Mouse (Mus musculus) intestine, embryonic 14.5 days (tissue): ENCODE data around the gene Tunar. TPM values are rescaled to one million over a fixed set of nuclear protein-coding genes. Genes with fewer than 3 reads are reported as not detected.

Experiments
- ATAC-seq: fragments of 200-750 bp; cut with Nextera tagmentation; replicated peaks from 2 replicates; pipeline ENCODE4 v1.8.0; 2017; ENCODE audit warnings: low read depth, moderate number of reproducible peaks, moderate TSS enrichment, moderate library complexity; ENCODE audit not compliant: low FRiP score, low TSS enrichment
- DNase-seq: peaks from one replicate; pipeline ENCODE4 v3.0.0-alpha.2; 2018; ENCODE audit warnings: low spot score
- H3K27ac ChIP-seq: fragments of 300-500 bp; sonication (generic); 2 replicates; pipeline ENCODE4 v1.5.1; 2014; ENCODE audit warnings: low read depth, mild to moderate bottlenecking, control low read depth
- H3K27me3 ChIP-seq: fragments of 300-500 bp; sonication (generic); replicated peaks from 2 replicates; pipeline ENCODE4 v1.6.1; 2014; ENCODE audit warnings: low read length, control low read depth; ENCODE audit not compliant: control insufficient read depth, insufficient read depth
- H3K36me3 ChIP-seq: fragments of 300-500 bp; sonication (generic); 2 replicates; pipeline ENCODE4 v1.6.1; 2014; ENCODE audit warnings: low read length, control low read depth; ENCODE audit not compliant: control insufficient read depth, insufficient read depth
- H3K4me1 ChIP-seq: fragments of 300-500 bp; sonication (generic); replicated peaks from 2 replicates; pipeline ENCODE4 v1.6.1; 2014; ENCODE audit warnings: low read length, control low read depth, mixed read lengths; ENCODE audit not compliant: control insufficient read depth, insufficient read depth
- H3K4me2 ChIP-seq: fragments of 300-500 bp; sonication (generic); 2 replicates; pipeline ENCODE4 v1.6.1; 2014; ENCODE audit warnings: low read length
- H3K4me3 ChIP-seq: fragments of 300-500 bp; sonication (generic); 2 replicates; pipeline ENCODE4 v1.5.1; 2014; ENCODE audit warnings: low read depth, low read length, control low read depth, mixed read lengths
- H3K9ac ChIP-seq: fragments of 300-500 bp; sonication (generic); 2 replicates; pipeline ENCODE4 v1.6.1; 2014; ENCODE audit warnings: mild to moderate bottlenecking, low read length
- H3K9me3 ChIP-seq: fragments of 300-500 bp; sonication (generic); 2 replicates; pipeline ENCODE4 v1.6.1; 2016; ENCODE audit warnings: low read length, control low read depth; ENCODE audit not compliant: control insufficient read depth
- WGBS: fragments of 180-500 bp; shearing (Covaris S2); extraction: QIAGEN DNeasy Blood & Tissue Kit; methylation state at CpG from one replicate; pipeline ENCODE4 v1.1.7; 2014; 5-methylcytosine and 5-hydroxymethylcytosine counted together
- polyA plus RNA-seq: library from polyadenylated mRNA; unstranded; fragments of >200 nt; fragmentation: Nextera tagmentation; extraction: Ambion mirVana; gene quantifications from 2 replicates; pipeline ENCODE4 v1.2.1, GENCODE M21; 2014

Gene Tunar
- polyA plus RNA-seq, 1 experiment from 2014 or later: 0.18 TPM

DNA sequence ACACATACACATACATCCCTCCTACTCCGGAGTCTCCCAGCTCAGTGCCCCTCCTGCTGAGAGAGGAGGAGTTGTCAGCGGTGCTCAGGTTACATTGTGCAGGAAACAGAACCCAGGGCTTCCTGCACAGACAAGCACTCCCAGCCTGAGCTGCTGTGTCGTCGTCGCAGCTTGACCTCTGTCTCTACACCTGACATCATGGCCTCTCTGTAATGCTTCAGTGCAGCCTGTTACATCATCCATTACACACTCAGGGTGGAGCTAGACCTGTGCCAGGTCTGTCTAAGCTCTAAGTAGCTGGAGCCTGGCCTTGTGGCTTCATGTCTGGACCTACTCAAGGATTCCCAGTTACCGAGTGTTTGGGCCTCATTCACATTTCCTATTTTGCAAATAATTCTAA lies 86.8 kb downstream of the Tunar start:
- ATAC-seq: no peak
- DNase-seq: no peak
- Histone ChIP-seq H3K36me3 (no peaks in the 10 kb centered on the region), H3K27me3 (no peaks in the 10 kb centered on the region), H3K4me3 (no peak overlapping the region), H3K27ac (no peak overlapping the region), H3K9me3 (no peaks in the 10 kb centered on the region), H3K9ac (no peak overlapping the region), H3K4me1 (no peaks in the 10 kb centered on the region), H3K4me2 (no peak overlapping the region)
- WGBS: 27% methylated on average over 6 of the region's 6 CpGs

DNA sequence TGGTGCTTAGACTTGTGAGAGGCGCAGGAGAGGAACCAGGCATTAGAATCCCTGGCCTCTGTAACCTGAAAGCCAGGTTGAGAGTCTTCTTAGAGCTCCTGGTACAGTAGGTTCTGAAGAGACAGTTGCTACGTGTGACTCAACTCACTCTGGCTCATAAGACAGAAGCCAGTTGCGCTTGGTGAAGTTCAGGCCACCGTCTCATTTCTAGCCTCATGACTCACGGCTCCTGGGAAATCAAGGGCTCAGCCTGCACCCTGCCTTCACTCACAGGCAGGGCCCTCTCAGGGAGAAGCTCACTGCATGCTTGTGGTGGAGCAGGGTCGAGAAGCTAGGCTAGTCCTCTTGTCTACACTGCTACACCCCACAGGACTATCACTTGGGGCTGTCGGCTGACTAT lies 92.9 kb downstream of the Tunar start:
- WGBS: 75% methylated on average over 7 of the region's 7 CpGs
- Histone ChIP-seq H3K27ac (no peak overlapping the region), H3K9me3 (no peaks in the 10 kb centered on the region), H3K4me2 (no peak overlapping the region), H3K4me3 (no peak overlapping the region), H3K9ac (no peak overlapping the region), H3K4me1 (no peaks in the 10 kb centered on the region), H3K36me3 (no peaks in the 10 kb centered on the region), H3K27me3 (no peaks in the 10 kb centered on the region)
- ATAC-seq (no peak), DNase-seq (no peak)

DNA sequence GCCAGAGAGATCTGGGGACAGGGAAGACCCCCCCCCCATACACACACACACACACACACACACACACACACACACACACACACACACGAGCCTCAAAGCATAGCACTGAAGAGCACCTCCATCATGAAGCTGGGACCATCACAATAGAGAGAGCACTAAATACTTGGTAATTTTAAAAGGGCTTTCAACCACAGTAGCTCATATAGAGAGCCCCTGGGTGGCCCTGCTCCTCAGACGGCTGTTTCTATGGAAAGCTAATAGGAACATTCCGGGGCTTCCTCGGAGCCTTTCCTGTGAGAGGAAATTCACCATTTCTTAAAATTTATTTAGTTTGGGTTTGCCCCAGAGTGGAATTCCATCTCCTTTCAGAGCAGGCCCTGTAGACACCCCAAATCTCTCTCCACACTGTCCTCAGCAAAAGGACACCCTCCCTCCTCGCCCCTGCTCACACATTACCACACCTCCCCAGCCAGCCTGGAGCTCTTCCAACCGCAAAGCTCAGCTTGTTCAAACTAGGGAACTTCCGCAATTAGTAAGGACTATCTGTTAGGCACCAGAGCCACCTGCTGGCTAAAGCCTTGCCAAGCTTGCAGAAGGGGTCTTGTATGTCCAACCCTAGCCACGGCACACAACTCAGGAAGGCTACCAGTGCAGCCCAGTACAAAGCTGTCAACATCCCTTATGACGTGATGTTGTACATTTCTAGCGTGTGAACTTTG lies 93.5 kb downstream of the Tunar start:
- H3K9me3 ChIP-seq: no peaks in the 10 kb centered on the region
- no peak overlapping the region for H3K9ac ChIP-seq
- peak; percentile 84 for DNase-seq
- no peaks in the 10 kb centered on the region for H3K4me1 ChIP-seq
- H3K4me3 ChIP-seq: no peak overlapping the region
- H3K36me3 ChIP-seq: no peaks in the 10 kb centered on the region
- 24% methylated on average over 10 of the region's 10 CpGs for WGBS
- peak; percentile 77 for ATAC-seq
- no peak overlapping the region for H3K27ac ChIP-seq
- no peaks in the 10 kb centered on the region for H3K27me3 ChIP-seq
- H3K4me2 ChIP-seq: peak overlapping the region; percentile 22

DNA sequence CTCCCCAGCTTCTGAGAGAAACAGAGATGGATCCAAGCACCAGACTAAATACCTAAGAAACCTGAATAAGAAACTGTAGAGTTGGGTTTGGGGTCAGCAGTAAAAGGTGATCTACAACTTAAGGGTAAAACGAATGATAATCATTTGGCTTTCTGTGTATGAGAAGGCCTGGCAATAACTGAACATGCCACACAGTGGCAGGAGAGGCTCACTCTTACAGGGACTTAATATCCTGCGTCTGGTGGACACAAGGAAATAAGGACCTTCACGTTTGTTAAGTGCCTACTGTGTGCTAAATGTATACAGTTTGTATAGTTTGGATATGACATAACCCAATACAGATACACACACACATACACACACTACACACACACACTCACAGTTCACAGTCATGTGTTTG lies 98.2 kb downstream of the Tunar start:
- ATAC-seq (no peak), DNase-seq (no peak)
- H3K4me3 ChIP-seq: no peak overlapping the region
- H3K9me3 ChIP-seq: no peaks in the 10 kb centered on the region
- no peaks in the 10 kb centered on the region for H3K27me3 ChIP-seq
- no peaks in the 10 kb centered on the region for H3K36me3 ChIP-seq
- 53% methylated on average over 3 of the region's 3 CpGs for WGBS
- no peak overlapping the region for H3K4me2 ChIP-seq
- no peak overlapping the region for H3K27ac ChIP-seq
- no peak overlapping the region for H3K9ac ChIP-seq
- no peaks in the 10 kb centered on the region for H3K4me1 ChIP-seq

DNA sequence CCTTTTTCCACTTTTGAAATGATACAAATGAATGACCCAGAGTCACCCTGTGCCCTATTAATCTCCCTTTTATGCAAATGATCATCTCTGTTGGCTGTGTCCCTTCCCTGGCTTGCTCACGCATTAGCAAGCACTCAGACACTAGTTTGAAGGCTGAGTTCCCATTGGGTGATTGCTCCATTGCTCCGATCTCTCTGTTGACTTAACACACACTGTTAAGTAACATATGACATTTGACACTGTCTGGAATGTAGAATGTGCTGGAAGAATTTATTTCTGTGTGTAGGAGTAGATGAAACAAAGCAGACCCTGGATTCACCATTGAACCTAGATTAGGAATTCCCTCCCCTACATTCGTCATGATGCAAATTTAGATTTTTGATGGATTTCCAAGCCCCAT lies 99.1 kb downstream of the Tunar start:
- no peak for DNase-seq
- H3K9me3 ChIP-seq: no peaks in the 10 kb centered on the region
- H3K9ac ChIP-seq: no peak overlapping the region
- no peaks in the 10 kb centered on the region for H3K36me3 ChIP-seq
- H3K27ac ChIP-seq: no peak overlapping the region
- no peak for ATAC-seq
- H3K4me1 ChIP-seq: no peaks in the 10 kb centered on the region
- WGBS: 46% methylated on average over 3 of the region's 3 CpGs
- H3K4me2 ChIP-seq: no peak overlapping the region
- no peak overlapping the region for H3K4me3 ChIP-seq
- no peaks in the 10 kb centered on the region for H3K27me3 ChIP-seq

Other genes with a start within 250 kb of the Tunar start
- not detected in 2 replicates for gene Tcl1b2, start 187.9 kb upstream of the Tunar start, polyA plus RNA-seq
- not detected in 2 replicates for gene Tcl1b1, start 174.2 kb upstream of the Tunar start, polyA plus RNA-seq
- not detected in 2 replicates for gene Tcl1b5, start 157.5 kb upstream of the Tunar start, polyA plus RNA-seq
- gene Tcl1b3, start 142.8 kb upstream of the Tunar start, polyA plus RNA-seq: not detected in 2 replicates
- gene Tcl1b4, start 131.9 kb upstream of the Tunar start, polyA plus RNA-seq: not detected in 2 replicates
- not detected in 2 replicates for gene Tcl1, start 111.1 kb upstream of the Tunar start, polyA plus RNA-seq
- 2.2 and 2.5 TPM in 2 replicates for gene D430019H16Rik, start 120.0 kb downstream of the Tunar start, polyA plus RNA-seq
- 1.0 and 1.3 TPM in 2 replicates for gene Bdkrb2, start 229.4 kb downstream of the Tunar start, polyA plus RNA-seq